Mouse (Mus musculus): ENCODE data around the gene Qprt.

The Qprt gene

GRCm38 (mm10) chr7:127066317-127066716 lies 55.7 kb downstream of the Qprt start:
- in situ Hi-C loops (cut with MboI, MseI) = no loop called here

GRCm38 (mm10) chr7:127065538-127065937 lies 56.5 kb downstream of the Qprt start:
- in situ Hi-C loops (cut with MboI, MseI) = no loop called here

Measured in T-helper 1 cell (primary cell).